In the genomic region with DNA sequence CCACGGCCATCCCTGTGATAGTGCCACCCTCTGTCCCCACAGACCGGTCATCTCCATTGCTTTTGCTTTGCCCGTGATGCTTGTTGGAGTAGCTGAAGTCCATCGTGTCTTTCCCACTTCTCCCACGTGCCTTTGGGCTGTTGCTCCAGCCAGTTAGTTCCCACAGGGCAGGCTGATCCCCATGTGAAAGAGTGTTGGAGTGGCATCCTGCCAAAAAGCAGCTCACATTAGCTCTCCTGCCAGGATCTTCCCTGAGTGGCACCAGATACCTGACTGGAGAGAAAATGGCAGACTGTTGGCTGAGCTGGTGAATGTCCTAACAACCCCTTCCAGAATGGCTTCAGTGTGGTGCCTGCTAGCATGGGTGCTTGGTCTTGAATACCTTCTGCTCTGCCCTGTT, we compare ENCODE assay signal across 12 mouse cellular contexts. TPM values are rescaled to one million over a fixed set of nuclear protein-coding genes. Genes with fewer than 3 reads are reported as not detected.
A peak's percentile ranks its signal among the peaks of the same experiment; 100 is the strongest.
DNase-seq lines count a peak whose midpoint lies in the region; ATAC-seq lines count a peak whose summit lies in the region.
"Had no signal": no experiment of that assay in that cellular context is flagged by ENCODE, and none has a peak within 500 bp of the region (broad histone marks: within the 10 kb centered on the region; RNA-seq: fewer than 3 reads in every experiment).

No protein-coding gene starts in this region.

- no peak overlapping the region for H3K9ac ChIP-seq in kidney, embryonic 14.5 days (ENCODE audit: low read depth, low read length)
- H3K9ac ChIP-seq in heart, embryonic 15.5 days, result no peak overlapping the region

- no peak overlapping the region for H3K4me2 ChIP-seq in kidney, embryonic 14.5 days (replicated peaks; ENCODE audit: low read depth, low read length)
- no peak overlapping the region for H3K4me2 ChIP-seq in heart, embryonic 15.5 days

- no peaks in the 10 kb centered on the region for H3K9me3 ChIP-seq in kidney, embryonic 14.5 days (ENCODE audit: control insufficient read depth, low read length)
- no peaks in the 10 kb centered on the region for H3K9me3 ChIP-seq in heart, embryonic 15.5 days (replicated peaks)

- H3K4me1 ChIP-seq in kidney, embryonic 14.5 days (ENCODE audit: control insufficient read depth, insufficient read depth, low read length), result no peaks in the 10 kb centered on the region
- H3K4me1 ChIP-seq in heart, embryonic 15.5 days (replicated peaks), result peaks cover 41% of the 10 kb centered on the region

- H3K4me3 ChIP-seq in kidney, embryonic 14.5 days (ENCODE audit: low read length), result no peak overlapping the region
- no peak overlapping the region for H3K4me3 ChIP-seq in heart, embryonic 15.5 days

- peaks cover 75% of the 10 kb centered on the region for H3K36me3 ChIP-seq in kidney, embryonic 14.5 days (ENCODE audit: control insufficient read depth, insufficient read depth, low read length)
- peaks cover 54% of the 10 kb centered on the region for H3K36me3 ChIP-seq in heart, embryonic 15.5 days

- 93% methylated on average over 5 of the region's 5 CpGs for WGBS in kidney, embryonic 14.5 days
- 70% methylated on average over 5 of the region's 5 CpGs for WGBS in heart, embryonic 15.5 days

- DNase-seq in adrenal gland, adult 2 months, result peak; percentile 31
- DNase-seq in adrenal gland, adult 18-20 months (ENCODE audit: low spot score in 2 of 2), result no peak
- DNase-seq in kidney, adult 18-20 months, result peak; percentile 45
- peak; percentile 12 for DNase-seq in NIH3T3 (ENCODE audit: low read depth)
- no peak for DNase-seq in urinary bladder, adult 2 months (ENCODE audit: low spot score)
- no peak for DNase-seq in ovary, adult 18-20 months (ENCODE audit: low spot score)
- DNase-seq: liver had no signal

- no peak overlapping the region for H3K27ac ChIP-seq in kidney, embryonic 14.5 days (ENCODE audit: low read depth, low read length)
- H3K27ac ChIP-seq in heart, embryonic 15.5 days, result peak overlapping the region; percentile 13; the same call in 1 of the 2 replicates

- no peak for ATAC-seq in kidney, embryonic 14.5 days (ENCODE audit: low FRiP score, low TSS enrichment)
- peak; percentile 35; the same call in 1 of the 2 replicates for ATAC-seq in heart, embryonic 15.5 days (replicated peaks; ENCODE audit: insufficient number of reproducible peaks, insufficient read depth, low FRiP score, low read depth)

- H3K27me3 ChIP-seq in kidney, embryonic 14.5 days (ENCODE audit: control insufficient read depth, insufficient read depth, low read length), result no peaks in the 10 kb centered on the region
- H3K27me3 ChIP-seq in heart, embryonic 15.5 days, result no peaks in the 10 kb centered on the region

RNA-seq across cellular contexts. Expression of gene Clta, which starts 27.3 kb away (rescaled TPM):
- 100 to 1,000 TPM; 182 to 183 TPM for total RNA-seq in adrenal gland, adult 2 months (2021)
- 141 and 143 TPM in 2 replicates for polyA plus RNA-seq in adrenal gland, adult 2 months (2012; rRNA removed)
- 100 to 1,000 TPM; 169 to 180 TPM for total RNA-seq in adrenal gland, adult 18-20 months (2021)
- polyA plus RNA-seq in kidney, embryonic 14.5 days (2014; fragmentation: Nextera tagmentation; extraction: Ambion mirVana), result 242 and 272 TPM in 2 replicates
- 130 and 146 TPM in 2 replicates for polyA plus RNA-seq in heart, embryonic 15.5 days (2015; fragmentation: Nextera tagmentation; extraction: Ambion mirVana)
- 300 and 319 TPM in 2 replicates for polyA plus RNA-seq in urinary bladder, adult 2 months (2012; rRNA removed)

RNA-seq across cellular contexts. Expression of gene Ccin, which starts 48.2 kb away (rescaled TPM):
- total RNA-seq in adrenal gland, adult 2 months (2021), result not detected
- 0.04 TPM in 1 of 2 replicates, not detected in the other for polyA plus RNA-seq in adrenal gland, adult 2 months (2012; rRNA removed)
- total RNA-seq in adrenal gland, adult 18-20 months (2021), result not detected
- polyA plus RNA-seq in kidney, embryonic 14.5 days (2014; fragmentation: Nextera tagmentation; extraction: Ambion mirVana), result not detected in 2 replicates
- not detected in 2 replicates for polyA plus RNA-seq in heart, embryonic 15.5 days (2015; fragmentation: Nextera tagmentation; extraction: Ambion mirVana)
- polyA plus RNA-seq in urinary bladder, adult 2 months (2012; rRNA removed), result 0.04 and 0.07 TPM in 2 replicates
- total RNA-seq: gastrocnemius, postnatal 36 days; layer of hippocampus, postnatal 10 days had no signal
- polyA plus RNA-seq: neural tube, embryonic 14.5 days had no signal

RNA-seq across cellular contexts. Expression of gene Gne, which starts 52.5 kb away (rescaled TPM):
- total RNA-seq in adrenal gland, adult 2 months (2021), result 10 to 100 TPM; 36.0 to 45.4 TPM
- 13.7 and 19.1 TPM in 2 replicates for polyA plus RNA-seq in adrenal gland, adult 2 months (2012; rRNA removed)
- total RNA-seq in adrenal gland, adult 18-20 months (2021), result 10 to 100 TPM; 30.1 to 35.3 TPM
- polyA plus RNA-seq in kidney, embryonic 14.5 days (2014; fragmentation: Nextera tagmentation; extraction: Ambion mirVana), result 14.4 and 23.2 TPM in 2 replicates
- polyA plus RNA-seq in heart, embryonic 15.5 days (2015; fragmentation: Nextera tagmentation; extraction: Ambion mirVana), result 27.3 and 35.2 TPM in 2 replicates
- 11.6 and 17.9 TPM in 2 replicates for polyA plus RNA-seq in urinary bladder, adult 2 months (2012; rRNA removed)

Comparison
In these comparisons a context has a peak if more than half of its experiments do, and no peak if none do; other contexts are left out.
1. DNase-seq: peak in adrenal gland, adult 2 months (single experiment), kidney, adult 18-20 months (single experiment) and NIH3T3 (single experiment); none in adrenal gland, adult 18-20 months (0 of 2), urinary bladder, adult 2 months (single experiment) and ovary, adult 18-20 months (single experiment).